Mouse (Mus musculus): ENCODE measurements around the gene Ccdc124.

The Ccdc124 gene

DNA sequence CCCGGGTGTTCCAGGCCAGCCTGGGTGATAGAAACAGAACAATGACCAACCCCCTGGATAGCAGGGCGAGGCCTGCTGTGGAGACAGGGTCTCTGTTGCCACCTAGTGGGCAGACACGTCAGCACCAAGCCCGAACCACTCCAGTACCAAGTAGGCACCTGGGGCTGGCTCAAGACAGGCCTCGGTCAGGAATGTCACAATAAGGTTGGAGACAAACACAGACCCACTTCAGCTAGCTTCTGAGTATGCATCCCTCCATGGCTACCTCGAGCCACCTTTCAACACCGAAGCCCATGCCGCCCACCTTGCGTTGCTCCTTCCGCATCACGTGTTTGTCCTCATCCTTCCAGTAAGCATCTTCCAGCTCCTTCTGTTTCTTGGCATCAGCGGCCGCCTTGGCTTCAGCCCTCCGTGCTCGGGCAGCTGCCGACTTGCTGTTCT is 4.1 kb downstream of the Ccdc124 start:
- DNase-seq (ENCODE audit: low spot score) = peak; percentile 68

DNA sequence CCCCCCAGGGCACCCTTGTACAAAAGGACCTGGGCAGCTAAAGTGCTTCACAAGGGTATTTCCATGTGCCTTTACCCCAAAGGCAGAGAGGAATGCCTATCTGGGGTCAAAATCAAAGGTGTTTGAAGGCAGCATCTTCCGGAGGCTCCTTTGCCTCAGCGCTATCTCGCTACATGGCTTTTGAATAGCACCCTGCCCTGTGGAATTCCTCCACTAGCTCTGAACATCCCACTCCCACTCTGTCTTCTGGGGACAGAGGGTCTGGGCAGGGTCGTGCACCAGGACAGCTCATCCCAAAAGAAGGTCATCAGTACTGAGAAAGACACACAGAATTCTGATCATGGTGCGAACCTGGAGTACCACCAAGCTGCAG is 4.5 kb downstream of the Ccdc124 start:
- DNase-seq (ENCODE audit: low spot score) = no peak

DNA sequence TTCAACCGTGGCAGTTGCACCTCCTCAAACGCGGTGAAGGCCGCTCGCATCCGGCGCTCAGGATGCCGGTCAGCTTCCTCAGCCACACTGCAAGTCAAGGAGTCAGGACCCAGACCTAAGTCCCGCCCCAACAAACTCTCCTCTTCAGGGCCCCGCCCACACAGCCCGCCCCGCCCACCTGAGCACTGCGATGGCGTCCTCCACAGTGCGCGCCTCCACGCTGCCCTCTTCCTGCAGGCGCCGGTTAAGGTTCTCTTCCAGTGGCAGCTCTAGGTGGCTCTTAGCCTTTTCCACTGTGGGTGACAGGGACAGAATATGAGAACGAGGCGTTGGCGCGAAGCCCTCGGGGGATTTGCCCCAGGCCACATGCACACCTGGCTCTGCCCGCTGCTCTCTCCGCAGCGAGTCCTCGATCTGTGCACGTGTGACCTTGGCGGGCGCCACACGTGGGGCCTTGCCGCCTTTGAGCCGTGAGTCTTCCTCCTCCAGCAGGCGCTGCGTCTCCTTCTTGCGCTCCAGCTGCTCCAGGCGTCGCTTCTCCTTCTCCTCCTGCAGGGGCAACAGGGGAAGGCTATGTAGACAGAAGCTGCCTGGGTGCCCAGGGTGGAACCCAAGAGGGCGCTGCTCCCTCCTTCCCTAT is 5.1 kb downstream of the Ccdc124 start:
- no peak for DNase-seq (ENCODE audit: low spot score)

DNA sequence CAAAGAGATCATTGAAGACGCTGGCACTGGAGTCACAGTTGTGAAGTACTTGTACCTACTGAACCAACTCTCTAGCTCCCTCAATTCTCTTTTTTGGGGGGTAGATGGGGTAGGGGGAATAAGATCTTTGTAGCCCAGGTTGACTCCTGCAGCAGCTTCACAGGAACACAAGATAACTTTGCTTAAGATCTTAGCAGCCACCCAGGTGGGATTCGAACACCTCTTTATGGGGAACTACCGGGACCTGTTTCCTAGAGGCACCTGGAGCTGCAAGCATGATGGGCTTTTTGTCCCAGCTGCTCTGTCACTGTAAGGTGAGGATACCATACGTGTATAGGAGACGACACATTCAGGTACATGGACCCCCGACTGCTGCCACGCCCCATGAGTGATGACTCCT is 7.2 kb downstream of the Ccdc124 start:
- no peak for DNase-seq (ENCODE audit: low spot score)

DNA sequence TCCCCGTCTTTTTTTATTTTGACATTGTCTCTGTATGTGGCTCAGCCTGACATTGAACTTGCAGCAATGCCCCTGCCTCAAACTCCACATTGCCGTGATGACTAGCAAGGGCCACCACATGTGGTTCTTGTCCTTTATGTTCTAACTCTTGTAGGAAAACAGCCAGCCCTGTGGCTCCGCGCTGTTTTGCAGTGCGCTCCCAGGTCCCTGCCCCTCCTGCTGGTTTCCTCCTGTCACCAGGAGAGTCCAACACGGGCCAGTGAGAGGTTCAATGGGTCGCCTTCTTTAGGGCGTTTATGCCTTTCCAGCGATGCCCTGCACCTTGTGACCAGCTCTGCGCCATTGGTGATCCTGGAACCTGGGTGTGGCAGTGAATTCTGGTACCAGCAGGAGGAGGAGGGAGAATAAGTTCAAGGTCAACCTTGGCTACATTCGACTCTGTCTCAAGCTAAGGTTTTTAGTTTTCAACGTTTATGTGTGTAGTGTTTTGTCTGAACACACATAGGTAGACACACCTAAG is 7.7 kb downstream of the Ccdc124 start:
- DNase-seq (ENCODE audit: low spot score) = no peak

DNA sequence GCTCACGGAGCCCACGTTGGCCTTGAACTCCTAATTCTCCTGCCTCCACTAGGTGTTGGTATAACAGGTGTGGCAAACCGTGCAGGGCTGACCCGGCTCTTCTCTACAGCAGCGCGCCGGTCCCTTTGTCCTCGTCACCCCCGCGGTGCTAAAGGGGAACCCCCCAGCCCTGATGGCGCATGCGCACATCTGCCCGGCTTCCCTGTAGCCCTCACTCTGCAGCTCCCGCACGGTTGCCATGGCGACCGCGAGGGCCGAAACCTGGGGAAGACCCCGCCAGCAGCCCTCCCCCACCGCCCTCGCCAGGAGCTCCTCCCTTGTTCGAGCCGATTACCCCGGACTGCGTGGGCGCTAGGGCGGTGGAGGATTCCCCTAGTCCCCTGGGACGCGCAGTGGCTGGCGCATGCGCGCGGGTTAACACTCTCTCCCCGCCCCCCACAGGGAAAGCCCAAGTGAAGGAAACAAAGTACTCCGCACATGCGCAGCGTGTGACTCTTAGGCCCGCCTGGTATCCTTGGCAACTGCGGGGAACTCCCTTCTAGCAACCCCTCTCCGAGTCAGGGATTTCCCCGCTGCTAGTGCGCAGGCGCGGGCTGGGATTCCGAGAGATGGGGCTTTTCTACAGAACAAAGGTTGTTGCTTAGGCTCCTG is 8.3 kb downstream of the Ccdc124 start:
- DNase-seq (ENCODE audit: low spot score) = peak; percentile 98

DNA sequence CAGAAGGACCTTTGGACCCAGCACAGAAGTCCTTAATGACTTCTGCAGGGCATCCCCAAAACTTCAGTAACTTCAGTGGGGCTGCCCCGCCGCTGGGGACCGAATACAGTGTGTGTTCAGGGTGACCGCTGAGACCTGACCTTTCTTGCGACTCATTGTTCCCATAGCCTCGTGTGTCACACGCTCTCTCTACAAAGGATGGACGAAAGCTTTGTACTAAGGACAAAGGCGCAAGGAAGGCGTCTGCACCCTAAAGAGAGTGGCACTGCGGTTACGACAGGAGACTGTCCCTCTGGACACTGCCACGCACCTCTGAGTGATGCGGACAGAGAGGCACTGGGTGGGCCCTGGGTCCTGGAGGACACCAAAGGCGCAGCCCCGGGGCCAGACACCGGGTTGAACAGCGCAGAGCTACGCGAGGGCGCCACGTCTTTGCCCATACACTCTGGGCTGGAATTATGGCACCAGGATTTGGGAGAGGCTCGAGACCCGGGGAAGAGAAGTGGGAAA is 9.0 kb downstream of the Ccdc124 start:
- no peak for DNase-seq (ENCODE audit: low spot score)

DNA sequence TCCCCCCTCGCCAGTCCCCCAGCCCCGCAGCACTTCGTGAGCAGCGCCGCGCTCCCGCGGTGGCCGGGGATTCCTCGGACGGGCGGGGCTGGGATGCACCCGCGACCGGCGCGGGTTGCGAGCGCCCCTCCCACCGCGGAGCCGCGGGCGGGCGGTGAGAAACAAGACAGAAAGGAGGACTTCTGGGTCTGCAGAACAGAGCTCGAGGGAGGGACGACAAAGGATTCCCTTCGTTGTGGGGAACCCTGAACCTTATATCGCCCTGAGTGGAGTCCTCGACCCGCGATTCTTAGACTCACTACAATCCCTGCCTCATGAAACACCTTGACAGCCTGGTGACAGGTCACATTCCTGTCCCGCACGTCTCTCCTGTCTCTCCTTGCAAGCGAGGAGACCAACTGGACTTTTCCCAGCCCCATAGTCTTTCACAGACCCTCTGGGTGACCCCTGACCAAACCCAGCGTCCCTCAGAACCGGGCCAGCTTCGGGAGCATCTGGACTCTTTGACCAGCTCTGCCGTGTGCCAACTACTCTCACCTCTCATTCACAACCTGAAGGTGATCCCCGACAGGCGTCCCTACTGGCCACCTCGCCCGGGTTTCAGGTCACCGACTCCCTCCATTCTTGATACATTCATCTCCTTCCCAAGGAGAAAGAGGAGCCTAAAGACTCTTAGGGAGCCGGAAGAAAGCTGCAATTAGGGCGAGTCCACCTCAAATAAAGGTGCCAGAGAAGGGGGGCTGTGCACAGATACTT is 9.6 kb downstream of the Ccdc124 start:
- DNase-seq (ENCODE audit: low spot score) = no peak

DNA sequence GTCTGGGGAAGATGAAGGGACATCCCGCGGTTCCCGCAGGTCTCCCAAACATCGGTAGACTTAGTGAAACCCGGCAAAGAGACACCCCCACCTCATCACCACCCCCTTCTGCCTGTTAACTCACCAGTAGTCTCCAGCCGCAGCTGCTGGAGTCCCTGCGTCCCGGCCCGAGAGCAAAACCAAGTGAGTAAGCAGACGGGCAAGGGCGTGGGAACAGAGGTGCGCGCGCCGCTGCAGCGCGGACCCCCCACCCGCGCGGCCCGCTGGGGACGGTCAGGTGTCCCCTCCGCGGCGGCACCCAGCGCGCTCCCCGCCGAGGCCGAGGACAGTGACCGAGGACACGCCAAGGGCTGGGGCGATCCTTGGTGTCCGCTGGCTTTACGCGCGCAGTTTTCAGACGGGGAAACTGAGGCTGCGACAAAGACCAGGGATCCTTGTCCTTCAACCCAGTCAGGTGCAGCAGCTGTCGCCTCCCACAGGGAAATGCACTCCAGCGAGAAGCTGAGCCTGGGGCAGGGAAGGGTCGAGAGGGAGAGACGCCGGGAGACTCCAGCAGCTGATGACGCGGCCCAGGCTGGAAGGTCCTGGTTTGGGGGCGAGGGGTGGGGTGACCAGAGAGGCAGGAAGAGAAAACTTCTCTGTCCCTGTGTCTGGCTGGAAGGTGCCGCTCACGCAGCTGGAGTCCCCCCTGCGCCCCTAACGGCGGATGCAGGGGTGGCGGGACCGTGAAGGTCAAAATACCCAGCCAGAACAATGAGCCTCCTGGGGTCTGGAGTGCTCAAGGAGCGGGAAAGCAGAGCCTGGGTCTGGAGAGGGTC is 10.7 kb downstream of the Ccdc124 start, which contains the start of gene Kcnn1:
TSS of gene Kcnn1 (minus strand) at position 435 of the 818 bp plus-strand sequence.
- no peak for DNase-seq (ENCODE audit: low spot score)

DNA sequence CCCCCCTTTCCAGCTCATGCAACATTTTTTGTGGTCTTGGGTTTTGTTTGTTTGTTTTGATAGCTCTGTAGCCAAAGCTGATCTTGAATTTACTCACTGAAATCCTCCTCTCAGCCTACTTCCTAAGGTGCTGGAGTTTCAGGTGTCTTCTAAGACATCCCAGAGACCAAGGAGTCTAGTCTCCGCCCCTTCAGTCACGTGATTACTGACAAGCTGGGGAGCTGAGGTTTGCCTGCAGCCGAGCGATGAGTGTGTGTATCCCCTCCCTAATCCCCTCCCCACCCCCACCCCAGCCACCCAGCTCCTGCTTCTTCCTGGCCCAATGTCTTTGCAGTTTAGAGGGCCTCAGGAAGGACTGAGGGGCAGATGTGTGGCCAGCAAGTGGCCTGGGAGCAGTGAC is 16.2 kb downstream of the Ccdc124 start:
- DNase-seq (ENCODE audit: low spot score) = no peak

DNA sequence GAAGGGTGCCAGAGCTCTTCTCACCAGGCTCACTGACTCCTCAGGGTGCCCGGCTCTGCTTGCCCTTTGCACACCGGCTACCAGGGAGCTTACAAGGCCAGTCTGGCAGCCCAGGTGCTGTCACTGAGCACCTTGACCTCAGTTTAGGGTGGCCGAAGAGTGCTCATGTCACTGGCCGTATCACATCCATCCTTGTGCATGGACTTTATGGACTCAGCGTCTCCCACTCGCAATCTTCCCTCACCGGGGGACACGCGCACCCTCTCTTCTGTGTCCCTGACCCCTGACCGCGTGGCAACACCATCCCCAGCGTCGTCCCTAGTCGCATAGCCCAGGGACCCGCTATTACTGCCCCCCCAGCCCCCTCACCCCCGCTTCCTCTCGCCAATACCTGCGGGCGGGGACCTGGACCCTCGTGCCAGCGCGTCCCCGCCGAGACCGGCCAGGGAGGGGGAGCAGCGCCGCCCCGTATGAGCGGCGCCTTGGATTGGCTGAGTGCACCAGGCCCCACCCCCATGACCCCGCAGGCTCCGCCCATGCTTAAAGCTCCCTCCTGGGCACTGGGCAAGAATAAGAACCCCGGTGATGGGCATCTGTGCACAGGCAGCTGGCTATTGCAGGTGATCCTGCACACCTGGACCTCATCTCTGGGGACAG is 17.1 kb downstream of the Ccdc124 start:
- peak; percentile 57 for DNase-seq (ENCODE audit: low spot score)

DNA sequence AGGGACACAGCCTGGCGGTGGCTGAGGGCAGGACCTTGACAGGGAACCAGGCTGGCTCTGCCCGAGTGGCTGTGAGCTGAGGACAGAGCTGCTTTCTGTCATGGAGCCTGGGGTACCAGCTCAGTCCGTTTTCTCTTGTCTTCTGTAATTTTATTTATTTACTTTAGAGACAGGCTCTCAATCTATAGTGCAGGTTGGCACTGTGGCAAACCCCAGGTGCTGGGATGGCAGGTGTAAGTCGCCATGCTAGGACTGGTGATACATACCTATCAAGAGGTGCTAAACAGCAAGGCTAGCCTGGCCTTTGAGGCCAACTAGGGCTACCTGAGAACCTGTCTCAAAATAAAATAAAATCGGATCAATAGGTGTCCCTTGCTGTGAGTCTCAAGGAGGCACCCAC is 17.7 kb downstream of the Ccdc124 start:
- no peak for DNase-seq (ENCODE audit: low spot score)

DNA sequence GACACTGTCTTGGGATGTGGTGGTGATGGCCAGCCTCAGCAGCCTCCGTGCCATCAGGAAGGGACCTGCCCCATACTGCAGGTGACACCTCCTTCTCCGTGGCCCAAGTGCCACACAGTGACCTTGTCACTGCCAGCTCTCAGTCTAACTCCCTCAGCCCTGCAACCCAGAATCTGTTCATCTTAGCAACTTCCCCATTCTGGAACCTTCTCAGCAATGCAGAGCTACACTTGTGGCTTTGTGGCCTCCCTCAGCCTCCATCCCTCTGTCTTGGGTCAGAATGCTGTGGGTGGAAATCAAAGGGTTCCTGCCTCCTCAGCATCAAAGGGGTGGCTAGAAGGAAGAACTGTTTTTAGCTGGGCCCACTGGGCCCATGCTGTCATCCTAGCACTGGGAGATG is 19.9 kb downstream of the Ccdc124 start:
- no peak for DNase-seq (ENCODE audit: low spot score)

DNA sequence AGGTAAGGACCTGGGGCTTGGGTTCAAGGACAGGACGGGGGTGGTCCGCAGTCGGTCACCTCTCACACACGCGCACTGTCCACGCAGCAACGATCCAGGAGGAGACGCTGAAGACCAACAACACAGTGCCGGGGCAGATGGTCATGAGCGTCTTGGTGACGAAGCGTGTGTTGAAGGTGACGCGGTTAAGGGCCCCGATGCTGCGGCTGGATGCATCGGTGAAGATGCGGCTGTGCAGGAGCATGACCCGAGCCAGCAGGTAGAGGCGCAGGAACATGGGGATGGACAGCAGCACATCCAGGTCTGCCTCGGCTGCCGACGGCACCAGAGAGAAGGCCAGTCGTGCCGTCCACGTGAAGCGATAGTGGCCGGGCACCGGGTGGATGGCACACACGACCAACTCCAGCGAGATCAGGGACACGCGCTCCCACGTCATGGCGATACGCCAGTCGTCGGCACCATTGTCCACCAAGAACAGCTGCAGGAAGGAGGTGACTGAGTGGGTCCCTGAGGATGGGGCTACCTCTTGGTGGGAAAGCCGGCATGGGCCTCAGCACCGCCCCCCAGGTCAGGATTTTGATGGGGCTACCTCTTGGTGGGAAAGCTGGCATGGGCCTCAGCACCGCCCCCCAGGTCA is 21.0 kb downstream of the Ccdc124 start:
- no peak for DNase-seq (ENCODE audit: low spot score)

DNA sequence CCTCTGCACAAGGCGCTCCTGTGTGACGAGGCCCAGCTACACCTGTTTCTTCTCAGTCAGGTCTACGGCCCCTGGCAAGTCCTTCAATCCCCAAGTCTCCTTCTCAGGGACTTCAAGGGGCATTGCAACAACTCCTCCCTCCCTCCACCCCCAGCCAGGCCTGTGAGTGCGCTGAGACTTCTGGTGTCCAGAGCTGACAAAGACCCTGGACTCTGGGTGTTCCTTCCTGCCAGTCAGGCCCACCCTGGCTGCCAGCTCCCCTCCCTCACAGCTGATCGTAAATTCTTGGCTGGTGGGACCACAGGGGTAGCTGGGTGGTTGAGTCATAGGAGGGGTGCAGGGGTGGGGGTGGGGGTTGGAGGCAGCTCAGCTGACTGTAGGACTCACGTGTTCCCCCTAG is 21.9 kb downstream of the Ccdc124 start:
- no peak for DNase-seq (ENCODE audit: low spot score)

DNA sequence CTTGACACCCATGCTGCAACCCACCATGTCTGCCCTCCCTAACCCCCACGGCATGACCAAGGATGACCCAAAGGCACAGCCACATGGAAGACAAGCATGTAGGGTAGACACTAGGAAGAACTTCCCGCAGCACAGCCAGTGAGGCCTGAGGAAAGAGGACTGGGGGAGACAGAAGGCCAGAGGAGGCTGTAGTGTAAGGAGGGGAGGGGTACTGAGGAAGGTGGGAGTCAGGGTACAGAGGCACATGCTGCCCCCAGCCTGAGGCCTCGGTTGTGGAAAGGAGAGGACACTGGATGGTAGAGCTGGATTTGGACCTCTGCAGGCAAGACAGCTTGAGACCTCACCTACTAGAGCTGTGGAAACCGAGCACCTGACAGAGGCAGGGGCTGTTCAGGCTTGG is 22.8 kb downstream of the Ccdc124 start:
- no peak for DNase-seq (ENCODE audit: low spot score)

DNA sequence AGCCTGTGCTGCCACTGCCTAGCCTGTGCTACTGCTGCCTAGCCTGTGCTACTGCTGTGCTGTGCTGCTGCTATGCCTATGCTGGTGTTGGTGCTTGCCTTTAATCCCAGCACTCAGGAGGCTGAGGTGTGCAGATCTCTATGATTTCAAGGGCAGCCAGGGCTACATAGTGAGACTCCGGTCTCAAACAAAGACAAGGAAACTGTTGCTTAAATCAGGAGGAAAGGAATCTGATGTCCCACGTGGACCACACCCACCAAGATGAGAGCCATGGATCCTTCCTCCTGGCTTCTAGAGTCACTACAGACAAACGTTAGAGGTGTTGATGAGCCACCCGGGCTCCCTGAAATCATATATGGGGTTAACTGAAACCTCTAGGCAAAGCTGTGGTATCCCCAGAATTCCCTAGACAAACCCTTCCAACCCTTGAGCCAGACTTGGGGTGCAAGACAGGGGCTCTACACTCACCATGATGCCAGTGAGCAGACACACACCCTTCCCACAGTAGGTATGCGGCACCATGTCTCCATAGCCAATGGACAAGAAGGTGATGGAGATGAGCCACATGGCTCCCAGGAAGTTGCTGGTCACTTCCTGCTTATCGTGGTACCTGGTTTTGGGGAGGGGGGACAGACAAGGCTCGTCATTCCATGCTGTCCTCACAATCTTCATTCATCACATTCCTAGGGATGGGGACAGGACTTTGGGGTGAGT is 23.4 kb downstream of the Ccdc124 start:
- DNase-seq (ENCODE audit: low spot score) = no peak

DNA sequence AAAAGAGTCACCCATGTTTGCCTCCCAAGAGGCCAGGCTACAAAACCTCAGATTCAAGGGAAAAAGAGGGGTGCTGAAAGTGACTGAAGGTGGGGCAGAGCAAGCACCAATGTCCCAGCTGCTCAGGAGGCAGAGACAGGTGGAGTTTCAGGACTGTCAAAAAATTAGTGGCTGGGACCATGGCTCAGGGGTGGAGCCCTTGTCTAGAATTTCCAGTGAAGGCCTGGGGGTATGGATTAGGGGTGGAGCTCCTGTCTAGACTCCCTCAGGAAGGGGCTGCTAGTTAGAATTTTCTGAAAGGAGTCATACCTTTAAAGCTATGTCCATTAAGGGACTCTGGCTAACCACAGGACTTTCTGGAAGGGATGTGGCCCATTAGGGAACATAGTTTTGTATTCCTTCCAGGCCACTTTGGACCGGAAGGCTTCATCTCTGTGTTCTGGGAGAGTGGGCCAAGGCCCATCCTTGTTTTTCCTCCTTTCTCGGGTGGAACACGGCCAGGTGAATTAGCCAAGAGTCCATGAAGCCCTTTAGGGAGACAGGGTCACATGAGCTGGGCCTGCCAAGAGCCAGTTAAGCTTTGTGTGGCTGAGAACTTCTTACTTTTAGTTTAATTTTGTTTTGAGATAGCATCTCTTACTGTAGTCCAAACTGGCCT is 24.3 kb downstream of the Ccdc124 start:
- no peak for DNase-seq (ENCODE audit: low spot score)

DNA sequence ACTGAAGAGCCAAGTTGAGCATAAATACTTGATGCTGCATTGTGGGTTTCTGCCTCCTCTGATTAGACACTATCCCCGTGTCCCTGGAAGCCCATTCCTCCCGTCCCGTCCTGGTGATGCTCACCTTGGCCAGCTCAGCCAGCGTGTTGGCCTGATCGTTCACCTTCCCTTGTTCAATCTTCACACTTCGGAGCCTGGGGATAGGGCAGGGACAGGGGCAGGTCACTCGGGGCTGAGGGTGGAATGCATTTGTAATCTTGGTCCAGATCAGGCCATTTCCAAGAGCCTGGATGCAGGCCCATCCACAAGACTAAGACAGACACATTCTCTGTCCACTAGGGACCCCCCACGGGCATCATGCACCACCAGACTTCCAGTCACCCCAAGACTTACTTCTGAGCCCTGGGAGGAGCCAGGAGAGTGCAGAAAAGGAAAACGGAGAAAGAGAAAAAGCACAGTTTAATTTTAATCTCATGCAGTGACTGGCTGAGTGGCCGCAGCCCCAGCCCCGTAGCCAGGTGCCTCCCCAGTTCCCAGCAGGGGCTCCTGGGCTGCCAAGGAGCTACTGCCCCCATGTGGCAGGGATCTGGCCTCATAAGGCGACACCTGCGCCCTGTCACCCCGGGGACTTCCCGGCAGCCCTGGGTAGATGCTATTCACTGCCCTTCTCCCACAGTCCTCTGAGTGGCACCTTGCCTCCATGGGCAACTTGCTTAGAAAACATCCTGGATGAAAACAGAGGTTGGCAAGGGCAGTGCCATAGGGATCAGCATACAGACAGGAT is 27.2 kb downstream of the Ccdc124 start:
- no peak for DNase-seq (ENCODE audit: low spot score)

Data from ovary, postnatal 14 days (tissue).